Mouse (Mus musculus) testis, postnatal 10 days (tissue): Measurements from ENCODE around the gene Sez6.

ENCODE experiments used
- DNase-seq: peaks from one replicate; pipeline ENCODE4 v3.0.0; 2021; ENCODE audit warnings: low spot score

Sez6 gene

GRCm38 (mm10) chr11:77930751-77931540 is at the start of gene Sez6:
Gene Sez6 (plus strand): TSS chr11:77930800.
- DNase-seq, result peak; percentile 92

GRCm38 (mm10) chr11:77884524-77885245 is 45.9 kb upstream of the Sez6 start:
- no peak for DNase-seq

DNA sequence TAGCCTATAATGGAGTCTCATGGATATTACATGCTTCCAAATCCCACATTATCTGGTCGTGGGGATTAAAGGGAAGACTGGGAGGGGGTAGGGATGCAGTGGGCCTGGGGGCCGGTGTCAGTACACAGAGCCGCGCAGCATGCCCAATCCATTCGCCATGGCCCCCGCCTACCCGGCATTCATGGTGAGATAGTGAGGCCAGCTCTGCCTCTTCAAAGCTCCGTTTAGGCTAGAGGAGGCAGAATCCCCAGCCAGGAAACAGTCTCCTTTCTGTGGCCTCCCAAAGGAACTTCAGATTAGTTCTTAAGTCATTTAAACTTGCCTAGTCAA is 45.4 kb upstream of the Sez6 start:
- no peak for DNase-seq

DNA sequence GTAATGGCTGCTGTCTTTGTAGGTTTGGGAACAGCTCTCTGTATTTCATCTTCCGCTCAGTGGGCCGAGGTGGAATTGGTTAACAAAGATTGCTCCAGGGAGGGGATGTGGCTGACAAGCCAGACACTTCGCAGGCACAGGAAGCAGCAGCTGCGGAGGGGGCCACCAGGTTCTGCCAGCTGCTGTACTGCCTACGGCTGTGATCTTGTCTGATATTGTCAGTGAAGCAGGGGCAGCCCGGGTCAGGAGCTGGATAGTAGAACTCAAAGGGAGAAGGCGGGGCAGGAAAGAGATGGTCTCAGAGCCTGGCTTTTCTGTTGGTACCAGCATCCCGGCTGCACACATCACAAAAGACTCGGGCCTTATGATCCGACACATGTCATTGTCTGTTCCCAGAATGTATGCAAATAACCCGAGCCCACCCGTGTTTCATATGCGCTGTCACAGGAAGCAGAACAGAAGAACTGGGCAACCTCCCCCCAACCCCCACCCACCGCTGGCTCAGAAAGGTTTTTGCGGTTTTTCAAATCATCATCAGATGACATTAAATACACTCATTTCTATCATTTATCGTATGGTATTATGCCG is 43.1 kb upstream of the Sez6 start:
- DNase-seq, result no peak

DNA sequence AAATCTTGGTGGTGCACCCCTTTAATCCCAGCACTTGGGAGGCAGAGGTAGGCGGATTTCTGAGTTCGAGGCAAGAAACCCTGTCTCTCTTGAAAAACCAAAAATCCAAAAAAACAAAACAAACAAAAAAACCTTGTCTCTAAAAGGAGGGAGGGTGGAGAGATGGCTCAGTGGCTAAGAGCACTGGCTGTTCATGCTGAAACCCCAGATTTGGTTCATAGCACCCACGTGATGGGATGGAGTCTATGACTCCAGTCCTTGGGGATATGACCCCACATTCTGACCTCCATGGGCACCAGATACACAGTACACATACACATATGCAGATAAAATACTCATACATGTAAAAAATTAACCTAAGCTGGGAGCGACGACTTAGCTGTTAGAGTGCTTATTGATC is 41.8 kb upstream of the Sez6 start:
- no peak for DNase-seq

- DNase-seq, result no peak
Measured at GRCm38 (mm10) chr11:77889484-77889883, 41.1 kb upstream of the Sez6 start.

- DNase-seq, result no peak
Measured at GRCm38 (mm10) chr11:77890648-77891258, 39.8 kb upstream of the Sez6 start.

DNA sequence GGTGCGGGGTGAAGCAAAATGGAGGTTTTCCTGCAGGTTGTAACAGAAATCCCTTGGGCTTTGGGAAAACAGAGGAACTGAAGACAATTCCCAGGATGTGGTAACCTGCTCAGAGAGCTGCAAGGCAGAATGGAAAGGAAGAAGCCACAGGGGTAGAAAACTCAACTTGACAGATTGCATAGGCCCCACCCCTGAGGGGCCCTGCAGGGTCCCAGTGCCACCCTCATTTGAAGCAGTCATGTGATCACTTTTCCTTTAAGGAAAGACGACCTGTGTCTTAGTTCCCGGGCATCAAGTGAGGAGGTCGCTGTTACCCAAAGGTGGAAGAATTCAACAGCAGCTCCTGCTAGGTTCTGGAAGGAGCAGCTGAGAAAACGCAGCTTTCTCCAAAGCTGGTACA is 37.7 kb upstream of the Sez6 start:
- no peak for DNase-seq

DNA sequence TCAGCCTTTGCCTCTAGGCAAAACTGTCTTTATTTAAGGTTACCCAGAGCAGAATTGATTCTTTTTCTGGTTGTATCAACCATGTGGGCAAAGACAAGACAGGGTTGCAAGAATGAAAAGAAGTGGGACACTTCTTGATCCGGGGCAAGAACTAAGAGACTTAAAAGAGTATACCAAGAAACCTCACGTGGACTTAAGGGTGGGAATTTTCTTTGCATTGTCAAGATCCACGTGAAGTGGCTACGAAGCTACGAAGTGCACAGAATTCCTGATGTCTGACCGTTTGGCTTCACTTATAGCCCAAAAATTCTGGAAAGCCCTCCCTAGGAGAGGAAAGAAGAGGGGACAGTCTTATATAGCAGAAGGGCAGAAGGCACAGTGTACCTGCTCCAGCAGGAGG is 37.3 kb upstream of the Sez6 start:
- DNase-seq, result no peak

DNA sequence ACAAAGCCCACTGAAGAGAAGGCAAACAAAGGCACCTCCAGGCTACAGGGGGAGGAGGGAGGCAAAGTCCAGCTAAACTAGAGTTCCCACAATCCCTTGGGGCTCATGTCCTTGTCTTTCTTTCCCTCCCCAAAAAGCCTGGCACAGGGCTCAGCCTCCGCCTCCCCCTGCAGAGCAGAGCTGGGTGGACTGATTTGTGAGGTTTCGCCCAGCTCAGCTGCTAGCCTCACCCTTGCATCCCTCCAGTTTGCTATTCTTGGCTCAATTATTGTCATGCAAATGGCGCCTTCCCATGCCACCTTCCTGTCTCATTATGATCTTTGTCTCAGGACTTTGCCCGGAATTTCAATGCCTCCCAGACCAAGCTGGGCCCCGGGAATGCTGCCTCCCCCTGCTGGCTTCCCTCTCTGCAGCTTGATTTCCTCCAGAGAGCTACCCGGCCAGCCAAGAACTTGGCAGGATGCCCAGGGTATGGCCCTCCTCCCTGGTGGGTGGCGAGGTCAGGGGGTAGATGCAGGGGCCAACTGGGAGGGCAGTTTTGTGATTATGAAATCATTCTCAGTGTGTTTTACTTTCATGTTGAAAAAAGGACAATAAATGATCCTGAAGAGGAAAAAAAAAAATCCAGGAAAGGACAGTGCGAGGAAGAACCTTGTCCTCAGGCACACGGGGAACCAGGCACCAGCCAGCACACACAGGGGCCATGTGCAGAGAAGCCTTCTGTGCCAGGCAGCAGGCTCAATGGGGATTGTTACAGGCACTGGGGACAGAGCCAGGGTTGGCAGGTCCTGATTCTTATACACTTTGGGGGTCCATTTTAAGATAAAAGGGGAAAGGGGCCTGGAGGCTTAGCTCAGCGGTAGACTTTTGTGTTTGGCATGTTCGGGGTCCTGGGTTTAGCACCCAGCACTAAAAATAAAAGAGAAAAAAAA is 36.5 kb upstream of the Sez6 start, which contains the start of gene Pipox:
Gene Pipox (minus strand): TSS at position 310 of the 932 bp plus-strand sequence.
- DNase-seq, result peak; percentile 92

DNA sequence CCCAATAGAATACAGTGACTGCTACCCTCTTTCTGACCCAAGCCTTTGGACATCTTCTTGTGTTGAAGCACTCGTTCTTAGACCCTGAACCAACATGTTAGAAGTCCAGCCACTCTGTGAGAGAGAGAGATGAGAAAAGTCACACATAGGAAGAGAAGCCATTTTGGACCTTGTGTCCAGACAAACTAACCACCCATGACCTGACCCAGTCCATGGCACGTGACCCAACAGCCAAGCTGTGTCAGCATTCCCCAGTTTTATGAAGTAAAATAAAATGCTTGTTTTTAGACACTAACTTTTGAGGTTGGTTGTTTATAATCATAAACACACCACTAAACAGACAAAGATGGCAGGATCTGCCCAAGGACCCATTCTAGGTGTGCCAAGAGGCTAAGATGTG is 35.6 kb upstream of the Sez6 start:
- DNase-seq, result no peak

DNA sequence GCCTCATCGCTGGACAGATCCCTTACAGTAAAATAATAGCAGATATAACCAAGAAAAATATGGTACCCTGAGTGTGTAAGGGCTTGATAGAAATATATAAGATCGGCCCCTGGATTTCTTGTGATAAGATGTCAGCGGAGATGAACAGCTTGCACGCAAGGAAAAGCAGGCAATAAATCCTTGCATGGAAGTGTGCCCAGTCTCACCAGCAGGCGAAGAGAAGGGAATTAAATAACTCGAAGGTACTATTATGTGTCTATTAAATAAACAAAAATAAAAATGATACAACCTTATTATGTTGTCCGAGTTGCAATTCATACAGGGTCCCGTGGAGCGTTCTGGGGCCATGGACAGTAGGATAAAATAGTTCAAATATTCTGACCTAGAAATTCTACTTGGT is 34.6 kb upstream of the Sez6 start:
- DNase-seq, result no peak

GRCm38 (mm10) chr11:77896480-77896819 is 34.1 kb upstream of the Sez6 start:
- no peak for DNase-seq

DNA sequence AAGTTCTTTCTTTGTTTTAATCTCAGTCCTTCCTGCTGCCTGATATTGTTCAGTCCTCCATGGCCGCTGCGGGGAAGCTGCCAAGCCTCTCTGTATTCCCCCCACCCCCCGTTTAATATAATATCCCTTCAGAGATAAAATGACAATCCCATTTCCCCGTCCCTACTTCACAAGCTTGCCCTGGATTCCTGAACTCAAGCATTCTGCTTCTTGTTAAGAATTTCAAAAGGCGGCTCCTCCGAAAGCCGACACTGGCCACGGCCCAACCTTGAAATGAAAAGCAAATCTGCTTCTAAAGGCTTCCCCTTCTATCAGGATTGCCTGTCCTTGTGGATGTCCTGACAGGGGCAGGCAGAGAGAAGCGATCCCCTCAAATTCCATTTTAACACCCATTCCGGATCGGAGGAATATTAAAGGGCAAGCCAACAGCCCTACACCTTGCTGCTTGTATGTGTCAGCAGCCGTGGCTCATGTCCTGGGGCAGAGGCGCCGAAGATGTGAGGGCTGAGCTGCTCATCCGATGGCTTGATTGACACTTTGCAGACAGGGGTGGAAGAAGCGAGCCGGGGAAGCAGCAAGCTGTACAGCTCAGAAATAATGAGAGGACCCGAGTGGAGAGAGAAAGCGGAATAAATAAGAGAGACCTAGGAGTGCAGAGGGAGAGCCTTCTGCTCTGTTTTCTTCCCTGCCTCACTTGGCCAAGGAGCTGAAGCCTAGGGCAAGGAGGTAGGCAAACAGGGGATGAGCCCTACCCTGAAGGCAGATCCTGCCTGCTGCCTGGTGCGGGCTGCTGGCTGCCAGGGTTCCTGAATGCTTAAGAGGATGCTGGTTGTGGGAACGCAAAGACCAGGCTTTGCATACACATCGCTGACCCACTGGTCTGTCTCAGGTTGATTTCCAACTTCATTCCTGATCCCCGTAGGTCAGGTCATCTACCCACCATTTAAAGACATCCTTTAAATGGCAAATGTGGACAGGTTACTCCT is 33.5 kb upstream of the Sez6 start:
- no peak for DNase-seq

DNA sequence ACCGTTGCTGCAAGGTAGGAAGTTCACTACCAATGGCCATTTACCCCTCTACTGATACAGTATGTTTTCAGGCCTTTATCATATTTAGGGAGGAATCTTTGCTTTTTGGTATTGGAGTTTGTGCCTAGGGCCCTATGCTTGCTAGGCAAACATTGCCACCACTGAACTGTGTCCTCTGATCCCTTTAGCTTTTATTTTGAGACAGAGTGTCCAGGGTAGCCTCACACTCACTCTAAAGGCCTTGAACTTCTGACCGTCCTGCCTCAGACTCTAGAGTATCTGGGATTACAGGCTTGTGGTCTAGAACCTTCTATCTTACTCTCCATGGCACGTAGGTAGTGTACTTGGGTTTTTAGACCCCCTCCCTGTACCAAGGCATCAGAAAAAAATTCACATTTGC is 30.4 kb upstream of the Sez6 start:
- DNase-seq, result no peak

- DNase-seq, result no peak
Measured at GRCm38 (mm10) chr11:77900696-77901095, 29.9 kb upstream of the Sez6 start.

DNA sequence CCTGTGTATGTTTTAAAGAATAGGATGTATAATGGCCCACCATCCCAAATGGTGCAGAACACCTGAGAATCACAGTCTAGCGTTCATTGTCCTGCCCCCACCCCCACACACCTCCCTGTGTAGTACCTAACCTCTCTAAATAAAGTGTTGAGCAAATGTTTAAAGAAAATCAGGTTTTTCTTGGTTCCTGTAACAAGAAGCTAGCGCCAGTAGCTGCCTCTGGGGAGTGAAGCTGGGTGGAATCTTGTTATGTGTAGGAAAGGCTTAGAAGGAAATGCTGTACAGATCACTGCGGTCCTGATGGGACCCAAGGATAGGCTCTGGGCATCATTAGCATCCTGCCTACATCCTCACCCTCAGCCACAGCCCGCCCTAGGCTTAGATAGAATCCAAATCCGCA is 29.2 kb upstream of the Sez6 start:
- no peak for DNase-seq

- DNase-seq, result no peak
Measured at GRCm38 (mm10) chr11:77901775-77902355, 28.7 kb upstream of the Sez6 start.

- DNase-seq, result no peak
Measured at GRCm38 (mm10) chr11:77903761-77904160, 26.8 kb upstream of the Sez6 start.

DNA sequence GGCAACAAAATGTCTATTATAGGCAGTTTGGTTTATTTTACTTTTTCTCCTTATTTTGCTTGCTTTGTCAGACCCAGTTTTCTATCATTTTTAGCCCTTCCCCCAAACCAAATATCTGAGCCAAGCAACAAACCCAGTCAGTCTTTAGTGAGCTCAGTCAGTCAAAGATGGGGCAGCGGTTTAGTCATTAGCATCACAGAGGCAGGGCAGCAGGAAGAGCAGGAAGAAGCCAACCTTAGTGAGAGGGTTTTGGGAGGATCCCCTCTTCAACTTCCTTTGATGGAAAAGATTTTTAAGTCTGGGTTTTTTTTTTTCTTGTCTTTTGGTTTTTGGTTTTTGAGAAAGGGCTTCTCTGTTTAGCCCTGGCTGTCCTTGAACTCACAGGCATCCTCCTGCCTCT is 25.9 kb upstream of the Sez6 start:
- DNase-seq, result no peak
